Mouse (Mus musculus) C2C12 (cell line): ENCODE measurements around the gene Aff1.

Experiments
- CTCF ChIP-seq: IDR thresholded peaks from one replicate; pipeline ENCODE4 v1.5.1; 2011; ENCODE audit not compliant: control insufficient read depth, insufficient read depth, insufficient read length
- MAX ChIP-seq: IDR thresholded peaks from one replicate; pipeline ENCODE4 v1.6.1; 2011; ENCODE audit warnings: mild to moderate bottlenecking, control low read depth
- MYOG ChIP-seq: IDR thresholded peaks from one replicate; pipeline ENCODE4 v1.6.1; 2011; ENCODE audit not compliant: control insufficient read depth, insufficient read length; ENCODE audit errors: extremely low read depth
- USF1 ChIP-seq: IDR thresholded peaks from one replicate; pipeline ENCODE4 v1.6.1; 2011; ENCODE audit warnings: low read depth, mild to moderate bottlenecking, control low read depth, moderate library complexity

DNA sequence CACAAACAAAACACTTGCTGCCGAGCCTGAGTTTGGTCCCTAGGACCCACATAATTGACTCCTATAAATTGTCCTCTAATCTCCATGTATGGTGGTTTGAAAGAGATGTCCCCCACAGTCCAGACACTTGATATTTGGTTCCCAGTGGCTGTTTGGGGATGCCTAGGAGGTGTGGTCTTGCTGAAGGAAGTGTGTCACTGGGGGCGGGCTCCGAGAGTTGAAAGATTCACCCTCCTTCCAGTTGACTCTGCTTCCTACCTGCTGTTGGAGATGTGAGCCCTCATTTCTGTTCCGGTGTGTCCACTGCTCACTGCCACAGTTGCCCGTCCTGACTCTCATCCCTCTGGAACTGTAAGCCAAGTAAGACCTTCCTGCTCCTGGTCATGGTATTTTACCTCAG lies 13.2 kb upstream of the Aff1 start:
- TF ChIP-seq CTCF (no peak), MYOG (no peak), USF1 (no peak), MAX (no peak)
